Mouse (Mus musculus) kidney, adult 2 months (tissue): ENCODE results near the gene Taf12.

Source experiments
- CTCF ChIP-seq: fragments of 200-500 bp; conservative IDR thresholded peaks from 2 replicates; pipeline ENCODE4 v1.5.1; 2011; ENCODE audit warnings: low read depth, mild to moderate bottlenecking, control low read depth, low read length, moderate library complexity, mixed read lengths; ENCODE audit not compliant: insufficient read depth, insufficient read length
- POLR2A ChIP-seq: fragments of 200-500 bp; IDR thresholded peaks from one replicate; pipeline ENCODE4 v1.6.1; 2011; ENCODE audit warnings: low read depth, low read length, control low read depth

DNA sequence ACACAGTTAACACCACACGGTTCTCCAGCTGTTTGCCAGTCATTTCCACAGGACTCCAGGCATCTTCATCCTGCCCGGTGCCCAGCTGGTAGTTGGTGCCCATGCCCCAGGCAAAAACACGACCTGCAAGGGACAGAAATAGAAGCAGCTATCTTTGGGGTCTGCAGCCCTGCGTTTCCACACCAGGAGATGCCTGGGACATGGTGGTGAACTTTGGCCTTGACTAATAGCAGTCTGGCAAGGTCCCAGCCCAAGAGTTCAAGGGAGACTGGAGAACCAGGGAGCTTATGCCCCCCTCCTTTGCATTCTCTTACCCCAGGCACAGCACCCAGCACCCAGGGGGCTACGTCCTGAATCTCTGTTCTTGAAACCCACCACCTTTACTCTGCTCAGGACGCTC, 58.7 kb downstream of the Taf12 start:
- TF ChIP-seq POLR2A = no peak
- TF ChIP-seq CTCF = no peak
